Mouse (Mus musculus): ENCODE measurements around the gene Olfr1346. TPM values are rescaled to one million over a fixed set of nuclear protein-coding genes. Genes with fewer than 3 reads are reported as not detected.
"Not testable (repeated sequence)": the region's sequence is repeated elsewhere in the genome, so short reads cannot be mapped to it uniquely, and the experiment has no call there.

Gene Olfr1346
- not detected in 2 replicates for polyA plus RNA-seq (2014; fragmentation: Nextera tagmentation; extraction: Ambion mirVana)

GRCm38 (mm10) chr7:6466951-6467350 lies at the start of gene Olfr1346:
Olfr1346 (plus strand) TSS chr7:6467101.
- H3K4me3 ChIP-seq (ENCODE audit: low read depth, low read length): no peak within 1 kb of the TSS
- no peak within 1 kb of the TSS for H3K4me2 ChIP-seq (ENCODE audit: low read depth, low read length)
- no peaks in the 10 kb centered on the region for H3K9me3 ChIP-seq (ENCODE audit: control insufficient read depth, low read length)
- ATAC-seq (ENCODE audit: low read depth): no peak
- no peaks in the 10 kb centered on the region for H3K4me1 ChIP-seq (ENCODE audit: control insufficient read depth, insufficient read depth, low read length)
- no peak within 1 kb of the TSS for H3K9ac ChIP-seq (replicated peaks; ENCODE audit: low read depth, low read length)
- H3K27ac ChIP-seq (ENCODE audit: low read depth, low read length): no peak within 1 kb of the TSS
- H3K27me3 ChIP-seq (ENCODE audit: control insufficient read depth, insufficient read depth, low read length): no peaks in the 10 kb centered on the region
- H3K36me3 ChIP-seq (ENCODE audit: control insufficient read depth, insufficient read depth, low read length): no peaks in the 10 kb centered on the region

GRCm38 (mm10) chr7:6419894-6420293 lies 47.0 kb upstream of the Olfr1346 start:
- no peaks in the 10 kb centered on the region for H3K27me3 ChIP-seq (ENCODE audit: control insufficient read depth, insufficient read depth, low read length)
- no peak overlapping the region for H3K4me2 ChIP-seq (ENCODE audit: low read depth, low read length)
- no peak for ATAC-seq (ENCODE audit: low read depth)
- no peak overlapping the region for H3K4me3 ChIP-seq (ENCODE audit: low read depth, low read length)
- no peaks in the 10 kb centered on the region for H3K4me1 ChIP-seq (ENCODE audit: control insufficient read depth, insufficient read depth, low read length)
- no peaks in the 10 kb centered on the region for H3K36me3 ChIP-seq (ENCODE audit: control insufficient read depth, insufficient read depth, low read length)
- no peak overlapping the region for H3K27ac ChIP-seq (ENCODE audit: low read depth, low read length)
- WGBS: 80% methylated on average over 6 of the region's 6 CpGs
- no peaks in the 10 kb centered on the region for H3K9me3 ChIP-seq (ENCODE audit: control insufficient read depth, low read length)
- no peak overlapping the region for H3K9ac ChIP-seq (replicated peaks; ENCODE audit: low read depth, low read length)

- Histone ChIP-seq H3K27me3 (ENCODE audit: control insufficient read depth, insufficient read depth, low read length) (no peaks in the 10 kb centered on the region), H3K9ac (replicated peaks; ENCODE audit: low read depth, low read length) (no peak overlapping the region), H3K27ac (ENCODE audit: low read depth, low read length) (no peak overlapping the region), H3K4me1 (ENCODE audit: control insufficient read depth, insufficient read depth, low read length) (no peaks in the 10 kb centered on the region), H3K4me2 (ENCODE audit: low read depth, low read length) (no peak overlapping the region), H3K36me3 (ENCODE audit: control insufficient read depth, insufficient read depth, low read length) (no peaks in the 10 kb centered on the region), H3K4me3 (ENCODE audit: low read depth, low read length) (no peak overlapping the region), H3K9me3 (ENCODE audit: control insufficient read depth, low read length) (no peaks in the 10 kb centered on the region)
- 87% methylated on average over 3 of the region's 3 CpGs for WGBS
- no peak for ATAC-seq (ENCODE audit: low read depth)
Measured at GRCm38 (mm10) chr7:6429381-6429780, 37.5 kb upstream of the Olfr1346 start.

GRCm38 (mm10) chr7:6430342-6430741 lies 36.6 kb upstream of the Olfr1346 start:
- Histone ChIP-seq H3K4me3 (ENCODE audit: low read depth, low read length) (no peak overlapping the region), H3K27me3 (ENCODE audit: control insufficient read depth, insufficient read depth, low read length) (no peaks in the 10 kb centered on the region), H3K36me3 (ENCODE audit: control insufficient read depth, insufficient read depth, low read length) (no peaks in the 10 kb centered on the region), H3K27ac (ENCODE audit: low read depth, low read length) (no peak overlapping the region), H3K9me3 (ENCODE audit: control insufficient read depth, low read length) (no peaks in the 10 kb centered on the region), H3K9ac (replicated peaks; ENCODE audit: low read depth, low read length) (no peak overlapping the region), H3K4me2 (ENCODE audit: low read depth, low read length) (no peak overlapping the region), H3K4me1 (ENCODE audit: control insufficient read depth, insufficient read depth, low read length) (no peaks in the 10 kb centered on the region)
- 30% methylated on average over 2 of the region's 2 CpGs for WGBS
- no peak for ATAC-seq (ENCODE audit: low read depth)

- no peak within 1 kb of the TSS for H3K27ac ChIP-seq (ENCODE audit: low read depth, low read length)
- 80% methylated on average over 3 of the region's 3 CpGs for WGBS
- H3K4me3 ChIP-seq (ENCODE audit: low read depth, low read length): no peak within 1 kb of the TSS
- H3K9ac ChIP-seq (replicated peaks; ENCODE audit: low read depth, low read length): no peak within 1 kb of the TSS
- no peak for ATAC-seq (ENCODE audit: low read depth)
- H3K9me3 ChIP-seq (ENCODE audit: control insufficient read depth, low read length): no peaks in the 10 kb centered on the region
- H3K27me3 ChIP-seq (ENCODE audit: control insufficient read depth, insufficient read depth, low read length): no peaks in the 10 kb centered on the region
- no peaks in the 10 kb centered on the region for H3K36me3 ChIP-seq (ENCODE audit: control insufficient read depth, insufficient read depth, low read length)
- no peaks in the 10 kb centered on the region for H3K4me1 ChIP-seq (ENCODE audit: control insufficient read depth, insufficient read depth, low read length)
- H3K4me2 ChIP-seq (ENCODE audit: low read depth, low read length): no peak within 1 kb of the TSS
Measured at GRCm38 (mm10) chr7:6438388-6438787, 28.5 kb upstream of the Olfr1346 start, which contains the start of gene Olfr1344. Olfr1344 (plus strand) TSS chr7:6438688.

GRCm38 (mm10) chr7:6441173-6441572 lies 25.7 kb upstream of the Olfr1346 start:
- Histone ChIP-seq H3K27me3 (ENCODE audit: control insufficient read depth, insufficient read depth, low read length) (no peaks in the 10 kb centered on the region), H3K4me1 (ENCODE audit: control insufficient read depth, insufficient read depth, low read length) (no peaks in the 10 kb centered on the region)

GRCm38 (mm10) chr7:6447771-6448170 lies 19.1 kb upstream of the Olfr1346 start:
- Histone ChIP-seq H3K27ac (ENCODE audit: low read depth, low read length) (no peak overlapping the region), H3K36me3 (ENCODE audit: control insufficient read depth, insufficient read depth, low read length) (no peaks in the 10 kb centered on the region), H3K4me2 (ENCODE audit: low read depth, low read length) (no peak overlapping the region), H3K9ac (replicated peaks; ENCODE audit: low read depth, low read length) (no peak overlapping the region), H3K4me3 (ENCODE audit: low read depth, low read length) (no peak overlapping the region), H3K9me3 (ENCODE audit: control insufficient read depth, low read length) (no peaks in the 10 kb centered on the region), H3K27me3 (ENCODE audit: control insufficient read depth, insufficient read depth, low read length) (no peaks in the 10 kb centered on the region), H3K4me1 (ENCODE audit: control insufficient read depth, insufficient read depth, low read length) (no peaks in the 10 kb centered on the region)
- 84% methylated on average over 5 of the region's 5 CpGs for WGBS
- ATAC-seq (ENCODE audit: low read depth): no peak

More at GRCm38 (mm10) chr7:6441173-6441572, 25.7 kb upstream of the Olfr1346 start:
- H3K4me3 ChIP-seq (ENCODE audit: low read depth, low read length): no peak overlapping the region
- H3K36me3 ChIP-seq (ENCODE audit: control insufficient read depth, insufficient read depth, low read length): no peaks in the 10 kb centered on the region
- WGBS: 66% methylated on average over 2 of the region's 2 CpGs
- no peak for ATAC-seq (ENCODE audit: low read depth)
- no peak overlapping the region for H3K27ac ChIP-seq (ENCODE audit: low read depth, low read length)
- no peak overlapping the region for H3K4me2 ChIP-seq (ENCODE audit: low read depth, low read length)
- no peak overlapping the region for H3K9ac ChIP-seq (replicated peaks; ENCODE audit: low read depth, low read length)
- no peaks in the 10 kb centered on the region for H3K9me3 ChIP-seq (ENCODE audit: control insufficient read depth, low read length)

- Histone ChIP-seq H3K27me3 (ENCODE audit: control insufficient read depth, insufficient read depth, low read length) (no peaks in the 10 kb centered on the region), H3K9me3 (ENCODE audit: control insufficient read depth, low read length) (no peaks in the 10 kb centered on the region), H3K4me1 (ENCODE audit: control insufficient read depth, insufficient read depth, low read length) (no peaks in the 10 kb centered on the region), H3K36me3 (ENCODE audit: control insufficient read depth, insufficient read depth, low read length) (no peaks in the 10 kb centered on the region), H3K4me2 (ENCODE audit: low read depth, low read length) (no peak within 1 kb of the TSS), H3K4me3 (ENCODE audit: low read depth, low read length) (no peak within 1 kb of the TSS), H3K27ac (ENCODE audit: low read depth, low read length) (no peak within 1 kb of the TSS), H3K9ac (replicated peaks; ENCODE audit: low read depth, low read length) (no peak within 1 kb of the TSS)
- ATAC-seq (ENCODE audit: low read depth): no peak
Measured at GRCm38 (mm10) chr7:6455868-6456267, 11.0 kb upstream of the Olfr1346 start, which contains the start of gene Olfr1336. Olfr1336 (plus strand) TSS chr7:6456168.

- 46% methylated on average over 3 of the region's 3 CpGs for WGBS
- H3K9me3 ChIP-seq (ENCODE audit: control insufficient read depth, low read length): no peaks in the 10 kb centered on the region
- H3K36me3 ChIP-seq (ENCODE audit: control insufficient read depth, insufficient read depth, low read length): no peaks in the 10 kb centered on the region
- H3K27ac ChIP-seq (ENCODE audit: low read depth, low read length): no peak overlapping the region
- ATAC-seq (ENCODE audit: low read depth): no peak
- H3K4me2 ChIP-seq (ENCODE audit: low read depth, low read length): no peak overlapping the region
- H3K27me3 ChIP-seq (ENCODE audit: control insufficient read depth, insufficient read depth, low read length): no peaks in the 10 kb centered on the region
- no peak overlapping the region for H3K9ac ChIP-seq (replicated peaks; ENCODE audit: low read depth, low read length)
- H3K4me1 ChIP-seq (ENCODE audit: control insufficient read depth, insufficient read depth, low read length): no peaks in the 10 kb centered on the region
- no peak overlapping the region for H3K4me3 ChIP-seq (ENCODE audit: low read depth, low read length)
Measured at GRCm38 (mm10) chr7:6456399-6456798, 10.5 kb upstream of the Olfr1346 start.

GRCm38 (mm10) chr7:6477633-6478032 lies 10.7 kb downstream of the Olfr1346 start:
- not testable (repeated sequence) for H3K27me3 ChIP-seq (ENCODE audit: control insufficient read depth, insufficient read depth, low read length); H3K27ac ChIP-seq (ENCODE audit: low read depth, low read length); H3K4me3 ChIP-seq (ENCODE audit: low read depth, low read length); H3K4me2 ChIP-seq (ENCODE audit: low read depth, low read length); ATAC-seq (ENCODE audit: low read depth); H3K9me3 ChIP-seq (ENCODE audit: control insufficient read depth, low read length); H3K36me3 ChIP-seq (ENCODE audit: control insufficient read depth, insufficient read depth, low read length); H3K9ac ChIP-seq (replicated peaks; ENCODE audit: low read depth, low read length); H3K4me1 ChIP-seq (ENCODE audit: control insufficient read depth, insufficient read depth, low read length)
- WGBS: 75% methylated on average over 2 of the region's 2 CpGs
